Mouse (Mus musculus) forebrain, embryonic 14.5 days (tissue): Measurements from ENCODE around the gene Dcaf5. TPM values are rescaled to one million over a fixed set of nuclear protein-coding genes. Genes with fewer than 3 reads are reported as not detected.

Experiments
- ATAC-seq: fragments of 200-750 bp; cut with Nextera tagmentation; 2 replicates; pipeline ENCODE4 v1.8.0; 2017; ENCODE audit warnings: mild to moderate bottlenecking, moderate library complexity
- DNase-seq: peaks from one replicate; pipeline ENCODE4 v3.0.0-alpha.2; 2015; ENCODE audit warnings: low spot score
- H3K27ac ChIP-seq: fragments of 300-500 bp; sonication (generic); 2 replicates; pipeline ENCODE4 v1.5.1; 2014; ENCODE audit warnings: low read depth, mild to moderate bottlenecking, control low read depth, low read length, moderate library complexity
- H3K27me3 ChIP-seq: fragments of 300-500 bp; sonication (generic); replicated peaks from 2 replicates; pipeline ENCODE4 v1.6.1; 2014; ENCODE audit warnings: low read length, control low read depth, mixed read lengths; ENCODE audit not compliant: control insufficient read depth, insufficient read depth
- H3K36me3 ChIP-seq: fragments of 300-500 bp; sonication (generic); 2 replicates; pipeline ENCODE4 v1.6.1; 2014; ENCODE audit warnings: low read length, control low read depth; ENCODE audit not compliant: control insufficient read depth, insufficient read depth
- H3K4me1 ChIP-seq: fragments of 300-500 bp; sonication (generic); 2 replicates; pipeline ENCODE4 v1.6.1; 2014; ENCODE audit warnings: antibody characterized with exemption, low read length, control low read depth; ENCODE audit not compliant: control insufficient read depth, insufficient read depth
- H3K4me2 ChIP-seq: fragments of 300-500 bp; sonication (generic); 2 replicates; pipeline ENCODE4 v1.6.1; 2014; ENCODE audit warnings: mild to moderate bottlenecking, control low read depth, low read length
- H3K4me3 ChIP-seq: fragments of 300-500 bp; sonication (generic); 2 replicates; pipeline ENCODE4 v1.5.1; 2014; ENCODE audit warnings: low read depth, low read length, control low read depth
- H3K9ac ChIP-seq: fragments of 300-500 bp; sonication (generic); 2 replicates; pipeline ENCODE4 v1.6.1; 2014; ENCODE audit warnings: mild to moderate bottlenecking, low read length, control low read depth, moderate library complexity
- H3K9me3 ChIP-seq: fragments of 300-500 bp; sonication (generic); replicated peaks from 2 replicates; pipeline ENCODE4 v1.6.1; 2016; ENCODE audit warnings: low read length, control low read depth, mixed read lengths; ENCODE audit not compliant: control insufficient read depth
- WGBS: fragments of 180-500 bp; shearing (Covaris S2); extraction: QIAGEN DNeasy Blood & Tissue Kit; methylation state at CpG from one replicate; pipeline ENCODE4 v1.1.7; 2014; 5-methylcytosine and 5-hydroxymethylcytosine counted together
- polyA plus RNA-seq: library from polyadenylated mRNA; unstranded; fragments of >200 nt; fragmentation: Nextera tagmentation; extraction: Ambion mirVana; gene quantifications from 2 replicates; pipeline ENCODE4 v1.2.1, GENCODE M21; 2014

Gene Dcaf5
- polyA plus RNA-seq, 1 experiment from 2014 or later, result 17.7 TPM

DNA sequence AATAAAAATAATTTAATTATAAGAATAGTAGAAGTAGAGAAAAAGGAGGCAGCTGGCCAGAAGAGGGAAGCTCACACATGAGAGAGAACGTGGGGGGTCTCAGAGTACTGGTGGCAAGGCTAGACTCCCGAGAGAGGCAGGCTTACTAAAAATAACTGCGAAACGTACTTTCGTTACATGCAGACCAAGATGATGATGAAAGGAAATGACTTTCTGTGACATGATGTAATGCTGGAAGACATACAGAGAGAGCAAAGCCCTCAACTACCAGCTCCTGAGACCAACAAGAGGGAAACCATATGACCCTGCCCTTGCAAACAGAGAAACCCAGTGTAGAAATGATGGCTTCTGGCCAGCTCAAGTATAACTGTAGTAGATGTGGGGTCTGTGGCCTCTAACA, 76.1 kb downstream of the Dcaf5 start:
- no peaks in the 10 kb centered on the region for H3K27me3 ChIP-seq
- H3K4me2 ChIP-seq, result no peak overlapping the region
- H3K9me3 ChIP-seq, result no peaks in the 10 kb centered on the region
- peaks cover 20% of the 10 kb centered on the region for H3K36me3 ChIP-seq
- H3K27ac ChIP-seq, result no peak overlapping the region
- DNase-seq, result no peak
- H3K4me1 ChIP-seq, result peaks cover 3% of the 10 kb centered on the region
- no peak overlapping the region for H3K9ac ChIP-seq
- WGBS, result 78% methylated on average over 5 of the region's 5 CpGs
- H3K4me3 ChIP-seq, result no peak overlapping the region
- no peak for ATAC-seq

DNA sequence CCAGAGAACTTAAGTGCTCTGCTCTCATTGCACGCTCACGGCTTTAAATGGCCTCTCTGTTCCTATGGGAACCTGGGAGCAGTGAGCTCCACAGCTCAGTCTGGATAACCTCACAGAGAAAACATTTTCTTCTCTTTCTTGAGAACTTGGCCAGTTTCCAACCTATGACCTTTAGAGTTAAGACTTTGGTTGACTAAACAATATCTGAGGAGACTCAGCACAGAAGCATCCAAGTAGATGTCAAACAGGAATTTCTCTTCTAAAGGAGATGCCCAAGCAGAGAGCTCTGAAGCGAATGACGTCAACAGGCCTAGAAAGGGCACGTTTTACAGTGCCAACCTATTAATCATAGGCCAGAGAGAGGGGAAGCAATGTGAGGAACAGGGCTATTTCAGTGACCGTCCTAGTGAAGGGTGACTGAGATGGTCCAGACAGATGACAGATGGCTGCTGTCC, 91.6 kb downstream of the Dcaf5 start:
- no peaks in the 10 kb centered on the region for H3K27me3 ChIP-seq
- no peaks in the 10 kb centered on the region for H3K9me3 ChIP-seq
- peak; percentile 82 for ATAC-seq
- H3K4me1 ChIP-seq, result peaks cover 9% of the 10 kb centered on the region
- peaks cover 18% of the 10 kb centered on the region for H3K36me3 ChIP-seq
- 0 out of 2 replicates have a peak overlapping the region, but pooled peaks have one; percentile 49 for H3K27ac ChIP-seq
- no peak overlapping the region for H3K4me2 ChIP-seq
- DNase-seq, result peak; percentile 84
- 38% methylated on average over 6 of the region's 6 CpGs for WGBS
- H3K4me3 ChIP-seq, result no peak overlapping the region
- H3K9ac ChIP-seq, result no peak overlapping the region

DNA sequence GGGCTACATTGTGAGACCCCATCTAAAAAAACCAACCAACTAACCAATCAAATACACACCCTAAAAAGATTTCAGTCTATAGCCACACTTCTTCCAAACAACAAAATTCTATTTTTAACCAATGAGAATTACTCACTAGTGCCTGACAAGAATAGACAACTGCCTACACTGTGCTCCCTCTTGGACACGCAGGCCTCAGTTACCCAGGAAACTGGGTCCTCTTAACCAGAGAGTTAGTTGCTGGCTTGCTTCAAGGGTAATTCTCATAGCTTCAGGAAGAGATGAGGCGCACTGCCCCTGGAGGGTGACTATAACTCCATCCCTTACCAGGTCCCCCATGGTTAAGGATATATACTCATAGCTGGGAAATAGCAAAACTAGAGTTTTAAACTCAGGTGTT, 95.5 kb downstream of the Dcaf5 start:
- no peak overlapping the region for H3K4me3 ChIP-seq
- no peak overlapping the region for H3K4me2 ChIP-seq
- peaks cover 9% of the 10 kb centered on the region for H3K4me1 ChIP-seq
- no peak for DNase-seq
- ATAC-seq, result no peak
- WGBS, result 93% methylated on average over 2 of the region's 2 CpGs
- H3K9ac ChIP-seq, result no peak overlapping the region
- H3K27me3 ChIP-seq, result no peaks in the 10 kb centered on the region
- peaks cover 39% of the 10 kb centered on the region for H3K36me3 ChIP-seq
- no peaks in the 10 kb centered on the region for H3K9me3 ChIP-seq
- H3K27ac ChIP-seq, result no peak overlapping the region

DNA sequence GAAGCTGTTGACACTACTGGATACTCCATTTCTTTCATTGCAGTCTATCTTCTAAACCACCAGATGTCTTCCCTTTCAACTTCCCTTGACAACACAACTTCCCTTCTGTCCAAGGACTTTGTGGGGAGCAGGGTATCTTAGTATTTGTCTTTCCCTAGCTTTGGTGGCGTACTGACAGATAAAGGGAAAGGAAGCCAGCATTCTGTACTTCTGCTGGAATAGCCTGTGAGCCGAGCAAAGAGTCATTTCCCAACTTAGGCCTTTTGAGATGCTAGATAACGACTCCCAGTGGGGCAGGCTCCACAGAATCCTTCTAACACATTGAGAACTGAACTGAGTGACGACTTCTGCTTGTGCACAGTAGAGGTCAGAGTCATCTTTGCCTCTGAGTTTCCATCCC, 102.2 kb downstream of the Dcaf5 start:
- DNase-seq, result no peak
- no peak overlapping the region for H3K4me3 ChIP-seq
- H3K9ac ChIP-seq, result no peak overlapping the region
- no peak for ATAC-seq
- H3K36me3 ChIP-seq, result peaks cover 28% of the 10 kb centered on the region
- H3K4me1 ChIP-seq, result no peaks in the 10 kb centered on the region
- H3K27me3 ChIP-seq, result no peaks in the 10 kb centered on the region
- no peak overlapping the region for H3K27ac ChIP-seq
- no peaks in the 10 kb centered on the region for H3K9me3 ChIP-seq
- 76% methylated on average over 4 of the region's 4 CpGs for WGBS
- H3K4me2 ChIP-seq, result no peak overlapping the region

DNA sequence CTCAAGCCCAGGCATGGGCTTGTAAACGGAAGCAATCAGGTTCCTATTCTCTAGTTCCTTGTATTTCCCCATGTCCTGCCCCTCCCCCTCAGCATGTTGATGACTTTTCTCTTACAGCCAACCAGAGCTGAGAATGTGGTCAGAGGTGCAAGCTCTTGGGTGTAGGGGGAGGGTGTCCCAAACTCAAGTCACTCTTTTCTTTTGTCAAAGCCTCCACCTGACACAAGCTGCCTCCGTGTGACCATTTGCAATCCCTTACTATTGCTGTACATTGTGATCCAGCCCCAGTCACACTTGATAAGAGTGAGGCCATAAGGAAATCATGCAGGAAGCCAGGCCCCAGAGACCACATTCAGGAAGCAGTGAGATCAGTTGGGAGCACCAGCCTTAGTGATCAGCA, 104.8 kb downstream of the Dcaf5 start:
- ATAC-seq (no peak), DNase-seq (no peak)
- peaks cover 3% of the 10 kb centered on the region; the same call in 1 of the 2 replicates for H3K36me3 ChIP-seq
- H3K9ac ChIP-seq, result no peak overlapping the region
- no peak overlapping the region for H3K27ac ChIP-seq
- WGBS, result 28% methylated on average over 2 of the region's 2 CpGs
- H3K27me3 ChIP-seq, result no peaks in the 10 kb centered on the region
- H3K4me2 ChIP-seq, result no peak overlapping the region
- H3K9me3 ChIP-seq, result no peaks in the 10 kb centered on the region
- no peaks in the 10 kb centered on the region for H3K4me1 ChIP-seq
- H3K4me3 ChIP-seq, result no peak overlapping the region

DNA sequence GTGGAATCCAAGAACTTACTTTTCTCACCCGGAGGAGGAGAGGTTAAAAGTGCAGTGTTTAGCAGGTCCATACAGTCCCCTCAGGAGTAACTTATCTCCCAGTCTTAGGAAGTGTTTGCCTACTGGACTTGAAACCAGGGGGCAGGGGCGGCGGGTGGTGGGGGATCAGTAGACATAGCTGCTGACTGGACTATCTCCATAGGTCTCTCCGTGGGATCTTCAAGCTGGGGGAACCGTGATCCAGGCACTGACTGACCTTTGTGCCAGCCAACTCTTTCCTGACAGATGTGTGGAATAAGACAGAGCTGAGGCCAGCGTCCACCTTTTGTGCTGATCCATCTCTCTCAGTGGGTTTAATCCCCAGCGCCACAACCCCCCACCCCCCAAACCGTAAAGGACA, 105.6 kb downstream of the Dcaf5 start:
- 76% methylated on average over 8 of the region's 8 CpGs for WGBS
- no peak overlapping the region for H3K27ac ChIP-seq
- ATAC-seq, result no peak

DNA sequence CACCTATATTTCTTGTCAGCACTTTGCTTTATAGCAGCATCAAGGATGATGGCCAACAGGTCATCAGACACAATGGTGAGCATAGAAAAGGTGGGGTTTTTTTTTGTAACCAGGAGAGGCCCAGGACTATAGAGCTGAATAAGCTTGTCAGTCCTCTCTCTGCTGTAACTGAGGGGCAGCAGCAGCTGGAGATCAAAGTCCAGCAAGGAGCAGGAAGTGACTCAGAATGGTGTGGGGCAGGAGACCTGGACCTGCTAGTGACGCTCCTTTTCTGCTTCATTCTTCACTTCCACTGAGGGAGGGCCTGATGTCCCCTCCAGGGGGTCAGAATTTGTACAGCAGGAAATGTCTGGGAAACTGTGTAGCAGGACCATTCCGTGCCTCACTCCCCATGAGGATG, 106.8 kb downstream of the Dcaf5 start:
- H3K36me3 ChIP-seq, result no peaks in the 10 kb centered on the region
- no peaks in the 10 kb centered on the region for H3K9me3 ChIP-seq
- 64% methylated on average over 2 of the region's 2 CpGs for WGBS
- no peaks in the 10 kb centered on the region for H3K27me3 ChIP-seq
- no peak for ATAC-seq
- no peak overlapping the region for H3K4me2 ChIP-seq
- H3K4me1 ChIP-seq, result no peaks in the 10 kb centered on the region
- H3K9ac ChIP-seq, result no peak overlapping the region
- DNase-seq, result no peak
- no peak overlapping the region for H3K27ac ChIP-seq
- H3K4me3 ChIP-seq, result no peak overlapping the region

More for the DNA sequence above, 105.6 kb downstream of the Dcaf5 start:
- Histone ChIP-seq H3K27me3 (no peaks in the 10 kb centered on the region), H3K4me1 (no peaks in the 10 kb centered on the region), H3K9ac (no peak overlapping the region), H3K4me3 (no peak overlapping the region), H3K9me3 (no peaks in the 10 kb centered on the region), H3K36me3 (0 out of 2 replicates have a peak, but pooled peaks cover 3% of the 10 kb centered on the region), H3K4me2 (no peak overlapping the region)
- DNase-seq, result no peak

DNA sequence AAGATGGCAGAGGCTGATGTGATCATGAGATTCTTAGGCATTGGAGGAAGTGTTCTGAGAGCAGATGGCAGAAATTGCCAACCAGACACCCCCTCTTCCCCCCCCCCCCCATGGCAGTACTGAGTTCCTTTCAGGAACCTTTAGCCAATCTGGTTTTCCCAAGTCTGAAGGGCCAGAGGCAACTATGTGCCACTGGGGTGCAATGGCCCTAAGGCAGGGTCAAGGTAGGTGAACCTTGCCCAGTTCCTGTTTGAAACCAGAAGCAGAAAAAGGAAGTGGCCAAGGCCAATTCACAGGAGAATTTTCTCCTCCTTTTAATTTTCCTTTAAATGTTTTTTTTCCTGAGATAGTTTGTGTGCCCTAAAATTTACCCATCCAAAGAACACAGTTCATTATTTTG, 110.4 kb downstream of the Dcaf5 start:
- Histone ChIP-seq H3K27me3 (no peaks in the 10 kb centered on the region), H3K36me3 (no peaks in the 10 kb centered on the region), H3K27ac (no peak overlapping the region), H3K9ac (no peak overlapping the region), H3K4me2 (no peak overlapping the region), H3K9me3 (no peaks in the 10 kb centered on the region), H3K4me3 (no peak overlapping the region), H3K4me1 (no peaks in the 10 kb centered on the region)
- no peak for DNase-seq
- no peak for ATAC-seq

DNA sequence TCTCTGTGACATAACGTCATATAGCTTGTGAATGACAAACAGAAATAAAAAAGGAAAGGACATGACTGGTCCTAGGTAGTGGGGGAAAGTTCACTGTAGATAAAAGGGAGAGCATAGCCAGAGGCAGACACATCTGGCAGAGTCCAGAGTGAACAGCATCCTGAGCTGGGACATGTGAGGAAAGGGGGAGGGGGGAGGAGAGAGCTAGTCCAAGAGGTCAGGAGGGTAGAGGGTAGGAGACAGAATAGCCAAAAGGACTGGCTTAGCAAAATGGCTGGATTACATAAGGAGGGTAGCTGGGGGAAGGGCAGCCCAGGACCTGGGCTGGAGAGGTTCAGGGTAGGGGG, 111.6 kb downstream of the Dcaf5 start:
- DNase-seq, result no peak
- H3K27me3 ChIP-seq, result no peaks in the 10 kb centered on the region
- no peaks in the 10 kb centered on the region for H3K36me3 ChIP-seq
- H3K9me3 ChIP-seq, result no peaks in the 10 kb centered on the region
- H3K4me1 ChIP-seq, result no peaks in the 10 kb centered on the region
- H3K27ac ChIP-seq, result no peak overlapping the region
- no peak overlapping the region for H3K9ac ChIP-seq
- H3K4me3 ChIP-seq, result no peak overlapping the region
- no peak for ATAC-seq
- H3K4me2 ChIP-seq, result no peak overlapping the region
- WGBS, result 94% methylated on average over 1 of the region's 1 CpGs
